Mouse (Mus musculus): ENCODE results near the gene Smagp. TPM values are rescaled to one million over a fixed set of nuclear protein-coding genes. Genes with fewer than 3 reads are reported as not detected.
"Not testable (repeated sequence)": the region's sequence is repeated elsewhere in the genome, so short reads cannot be mapped to it uniquely, and the experiment has no call there.

Smagp gene
- polyA plus RNA-seq, 1 experiment from 2014 or later = 1.8 TPM

- Histone ChIP-seq H3K4me2 (replicated peaks) (peak overlapping the region; percentile 86), H3K9ac (replicated peaks) (peak overlapping the region; percentile 83), H3K4me3 (peak overlapping the region; percentile 93), H3K27ac (replicated peaks) (peak overlapping the region; percentile 97), H3K9me3 (no peaks in the 10 kb centered on the region), H3K4me1 (peaks cover 23% of the 10 kb centered on the region), H3K27me3 (no peaks in the 10 kb centered on the region), H3K36me3 (peaks cover 37% of the 10 kb centered on the region)
- ATAC-seq (replicated peaks) = no peak; the same call in 1 of the 2 replicates
- under 1% methylated on average over 19 of the region's 19 CpGs for WGBS
Observed at GRCm38 (mm10) chr15:100616221-100616620, 20.5 kb downstream of the Smagp start.

GRCm38 (mm10) chr15:100615825-100616220 lies 20.9 kb downstream of the Smagp start:
- Histone ChIP-seq H3K4me3 (peak overlapping the region; percentile 93), H3K36me3 (peaks cover 35% of the 10 kb centered on the region), H3K4me2 (replicated peaks) (peak overlapping the region; percentile 86), H3K9ac (replicated peaks) (peak overlapping the region; percentile 83), H3K27ac (replicated peaks) (peak overlapping the region; percentile 97), H3K4me1 (peaks cover 23% of the 10 kb centered on the region), H3K27me3 (no peaks in the 10 kb centered on the region), H3K9me3 (no peaks in the 10 kb centered on the region)
- peak; percentile 85 for ATAC-seq (replicated peaks)
- under 1% methylated on average over 43 of the region's 43 CpGs for WGBS

- H3K27ac ChIP-seq (replicated peaks) = peak within 1 kb of the TSS; percentile 97
- peak within 1 kb of the TSS; percentile 93 for H3K4me3 ChIP-seq
- WGBS = under 1% methylated on average over 84 of the region's 99 CpGs
- H3K4me1 ChIP-seq = peaks cover 23% of the 10 kb centered on the region
- H3K36me3 ChIP-seq = peaks cover 29% of the 10 kb centered on the region
- H3K9me3 ChIP-seq = no peaks in the 10 kb centered on the region
- no peaks in the 10 kb centered on the region for H3K27me3 ChIP-seq
- peak; percentile 87 for ATAC-seq (replicated peaks)
- peak within 1 kb of the TSS; percentile 83 for H3K9ac ChIP-seq (replicated peaks)
- peak within 1 kb of the TSS; percentile 86 for H3K4me2 ChIP-seq (replicated peaks)
Observed at GRCm38 (mm10) chr15:100614996-100615824, 21.5 kb downstream of the Smagp start, which contains the start of gene Dazap2. TSS of gene Dazap2 (plus strand) at chr15:100615349.

GRCm38 (mm10) chr15:100614218-100614995 lies 22.3 kb downstream of the Smagp start:
- Histone ChIP-seq H3K4me1 (peaks cover 23% of the 10 kb centered on the region), H3K4me3 (peak overlapping the region; percentile 93), H3K9me3 (no peaks in the 10 kb centered on the region), H3K27me3 (no peaks in the 10 kb centered on the region), H3K9ac (replicated peaks) (peak overlapping the region; percentile 83), H3K36me3 (peaks cover 21% of the 10 kb centered on the region), H3K4me2 (replicated peaks) (peak overlapping the region; percentile 56), H3K27ac (replicated peaks) (peak overlapping the region; percentile 97)
- WGBS = 12% methylated on average over 43 of the region's 43 CpGs
- ATAC-seq (replicated peaks) = peak; percentile 3; the same call in 1 of the 2 replicates

GRCm38 (mm10) chr15:100613584-100613983 lies 23.2 kb downstream of the Smagp start:
- peak overlapping the region; percentile 23 for H3K4me3 ChIP-seq
- H3K27me3 ChIP-seq = no peaks in the 10 kb centered on the region
- H3K9ac ChIP-seq (replicated peaks) = no peak overlapping the region
- peak overlapping the region; percentile 41 for H3K4me2 ChIP-seq (replicated peaks)
- 8% methylated on average over 16 of the region's 16 CpGs for WGBS
- peaks cover 23% of the 10 kb centered on the region for H3K4me1 ChIP-seq
- no peaks in the 10 kb centered on the region for H3K9me3 ChIP-seq
- ATAC-seq (replicated peaks) = no peak
- H3K27ac ChIP-seq (replicated peaks) = no peak overlapping the region
- peaks cover 13% of the 10 kb centered on the region for H3K36me3 ChIP-seq

- H3K9me3 ChIP-seq = no peaks in the 10 kb centered on the region
- ATAC-seq (replicated peaks) = no peak
- H3K4me2 ChIP-seq (replicated peaks) = no peak overlapping the region
- H3K36me3 ChIP-seq = peaks cover 1% of the 10 kb centered on the region; the same call in 1 of the 2 replicates
- H3K4me3 ChIP-seq = no peak overlapping the region
- no peak overlapping the region for H3K9ac ChIP-seq (replicated peaks)
- WGBS = 78% methylated on average over 2 of the region's 2 CpGs
- H3K27ac ChIP-seq (replicated peaks) = no peak overlapping the region
- no peaks in the 10 kb centered on the region for H3K27me3 ChIP-seq
- peaks cover 23% of the 10 kb centered on the region for H3K4me1 ChIP-seq
Observed at GRCm38 (mm10) chr15:100612432-100612831, 24.3 kb downstream of the Smagp start.

GRCm38 (mm10) chr15:100611951-100612350 lies 24.8 kb downstream of the Smagp start:
- Histone ChIP-seq H3K4me1 (peaks cover 22% of the 10 kb centered on the region), H3K27ac (replicated peaks) (no peak overlapping the region), H3K27me3 (no peaks in the 10 kb centered on the region), H3K4me2 (replicated peaks) (no peak overlapping the region), H3K36me3 (no peaks in the 10 kb centered on the region), H3K9ac (replicated peaks) (no peak overlapping the region), H3K9me3 (no peaks in the 10 kb centered on the region), H3K4me3 (no peak overlapping the region)
- WGBS = 88% methylated on average over 7 of the region's 7 CpGs
- no peak for ATAC-seq (replicated peaks)

- 88% methylated on average over 8 of the region's 8 CpGs for WGBS
- H3K9me3 ChIP-seq; H3K36me3 ChIP-seq; H3K27ac ChIP-seq (replicated peaks); H3K9ac ChIP-seq (replicated peaks); ATAC-seq (replicated peaks); H3K4me2 ChIP-seq (replicated peaks); H3K4me3 ChIP-seq; H3K27me3 ChIP-seq: not testable (repeated sequence)
- peaks cover 15% of the 10 kb centered on the region for H3K4me1 ChIP-seq
Observed at GRCm38 (mm10) chr15:100606677-100607076, 30.1 kb downstream of the Smagp start.

- Histone ChIP-seq H3K27ac (replicated peaks) (no peak overlapping the region), H3K4me1 (peaks cover 35% of the 10 kb centered on the region), H3K4me2 (replicated peaks) (no peak overlapping the region), H3K9me3 (no peaks in the 10 kb centered on the region), H3K4me3 (no peak overlapping the region), H3K9ac (replicated peaks) (no peak overlapping the region), H3K27me3 (peaks cover 3% of the 10 kb centered on the region; the same call in 1 of the 2 replicates), H3K36me3 (no peaks in the 10 kb centered on the region)
- WGBS = 45% methylated on average over 3 of the region's 3 CpGs
- ATAC-seq (replicated peaks) = no peak
Observed at GRCm38 (mm10) chr15:100601669-100602068, 35.1 kb downstream of the Smagp start.

- Histone ChIP-seq H3K4me3 (peak overlapping the region; percentile 90), H3K9ac (replicated peaks) (no peak overlapping the region), H3K36me3 (no peaks in the 10 kb centered on the region), H3K27me3 (peaks cover 3% of the 10 kb centered on the region; the same call in 1 of the 2 replicates), H3K9me3 (no peaks in the 10 kb centered on the region), H3K4me2 (replicated peaks) (peak overlapping the region; percentile 88), H3K27ac (replicated peaks) (no peak overlapping the region), H3K4me1 (peaks cover 35% of the 10 kb centered on the region)
- WGBS = 20% methylated on average over 21 of the region's 21 CpGs
- ATAC-seq (replicated peaks) = no peak
Observed at GRCm38 (mm10) chr15:100600696-100601272, 36.0 kb downstream of the Smagp start.

GRCm38 (mm10) chr15:100600047-100600695 lies 36.6 kb downstream of the Smagp start:
- Histone ChIP-seq H3K36me3 (no peaks in the 10 kb centered on the region), H3K4me2 (replicated peaks) (peak overlapping the region; percentile 88), H3K27ac (replicated peaks) (peak overlapping the region; percentile 89), H3K27me3 (peaks cover 3% of the 10 kb centered on the region; the same call in 1 of the 2 replicates), H3K9me3 (no peaks in the 10 kb centered on the region), H3K4me3 (peak overlapping the region; percentile 90), H3K9ac (replicated peaks) (peak overlapping the region; percentile 97), H3K4me1 (peaks cover 30% of the 10 kb centered on the region)
- 1% methylated on average over 31 of the region's 35 CpGs for WGBS
- ATAC-seq (replicated peaks) = peak; percentile 73
